Mouse (Mus musculus) heart, postnatal 25 days (tissue): Measurements from ENCODE around the gene Eno1. TPM values are rescaled to one million over a fixed set of nuclear protein-coding genes. Genes with fewer than 3 reads are reported as not detected.
A peak's percentile ranks its signal among the peaks of the same experiment; 100 is the strongest.
"Not testable (repeated sequence)": the region's sequence is repeated elsewhere in the genome, so short reads cannot be mapped to it uniquely, and the experiment has no call there.

Experiments
- DNase-seq: peaks from one replicate; pipeline ENCODE4 v3.0.0; 2022; ENCODE audit warnings: low spot score
- intact Hi-C: fragments of 180-260 bp; cut with DNase I; formaldehyde crosslinking; loops from one replicate; pipeline ENCODE4 v1.15.1; 2025
- total RNA-seq, 2 experiments: library from RNA; stranded (reverse); gene quantifications; 2 replicates each; pipeline ENCODE4 v1.2.3; 2021

Eno1 gene
- total RNA-seq, 2 experiments from 2014 or later: 119 to 136 TPM

GRCm38 (mm10) chr4:150270718-150271117 lies 34.2 kb downstream of the Eno1 start:
- intact Hi-C loops, DNase-seq: not testable (repeated sequence)

GRCm38 (mm10) chr4:150272725-150273124 lies 36.2 kb downstream of the Eno1 start:
- intact Hi-C loops: no loop called here
- peak; percentile 32 for DNase-seq

- no peak for DNase-seq
- intact Hi-C loops: no loop called here
Measured at GRCm38 (mm10) chr4:150275531-150275930, 39.0 kb downstream of the Eno1 start.

DNA sequence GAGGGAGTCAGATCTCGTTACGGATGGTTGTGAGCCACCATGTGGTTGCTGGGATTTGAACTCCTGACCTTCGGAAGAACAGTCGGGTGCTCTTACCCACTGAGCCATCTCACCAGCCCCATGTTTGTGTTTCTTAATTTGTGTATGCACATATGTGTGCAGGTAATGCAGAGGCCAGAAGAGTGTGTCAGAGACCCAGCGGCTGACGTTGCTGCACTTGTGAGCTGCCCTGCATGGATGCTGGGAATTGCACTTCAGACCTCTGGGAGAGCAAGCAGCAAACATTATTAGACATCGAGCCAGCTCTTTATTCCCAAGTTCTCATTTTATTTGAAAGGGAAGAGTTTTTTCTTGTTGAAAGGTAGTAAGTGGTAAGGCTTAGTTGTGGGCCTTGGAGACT lies 42.8 kb downstream of the Eno1 start:
- intact Hi-C loops, DNase-seq: not testable (repeated sequence)

DNA sequence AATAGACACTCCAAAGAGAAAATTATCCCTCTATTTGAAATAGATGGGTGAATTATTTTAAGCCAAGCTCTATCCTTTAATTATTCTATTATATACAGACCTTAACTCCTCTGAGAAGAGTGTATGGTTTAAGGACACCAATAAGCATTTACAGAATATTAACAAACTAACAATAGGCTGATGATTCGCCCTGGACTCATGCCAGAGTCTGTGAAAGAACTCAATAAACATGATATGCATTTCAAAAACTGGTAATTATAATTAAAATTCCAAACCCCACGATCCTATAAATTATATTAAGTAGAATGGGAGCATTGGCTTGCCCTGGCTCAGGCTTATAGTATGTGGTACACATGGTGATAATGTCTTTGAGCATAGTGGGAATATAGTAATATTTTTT lies 43.5 kb downstream of the Eno1 start:
- intact Hi-C loops: loop anchor here (5.0 kb wide), 1 partner anchor 47 kb away; no protein-coding TSS in a partner anchor
- DNase-seq: no peak

DNA sequence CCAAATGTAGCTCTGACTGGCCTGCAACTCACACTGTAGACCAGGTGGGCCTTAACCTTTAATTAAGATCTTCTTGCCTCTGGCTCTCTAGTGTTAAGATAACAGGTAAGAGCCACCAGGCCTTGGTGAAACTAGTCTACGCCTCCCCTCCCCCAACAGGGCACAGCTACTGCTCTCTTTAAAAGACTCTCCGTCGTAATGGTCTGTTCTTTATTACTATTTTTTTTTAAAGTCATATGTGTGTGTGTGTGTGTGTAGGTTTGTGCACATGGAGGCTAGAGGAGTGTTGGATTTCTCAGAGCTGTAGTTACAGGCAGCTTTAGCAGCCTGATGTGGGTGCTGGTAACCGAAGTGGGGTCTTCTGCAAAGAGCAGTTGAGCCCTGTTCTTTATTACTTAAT lies 43.9 kb downstream of the Eno1 start:
- intact Hi-C loops: loop anchor here (5.0 kb wide), 1 partner anchor 47 kb away; no protein-coding TSS in a partner anchor
- no peak for DNase-seq

- intact Hi-C loops: loop anchor here (5.0 kb wide), 1 partner anchor 46 kb away; no protein-coding TSS in a partner anchor
- DNase-seq: peak; percentile 96
Measured at GRCm38 (mm10) chr4:150281018-150281761, 44.7 kb downstream of the Eno1 start, which contains the start of gene Rere. Gene Rere, plus strand, starts transcription at chr4:150281646.

DNA sequence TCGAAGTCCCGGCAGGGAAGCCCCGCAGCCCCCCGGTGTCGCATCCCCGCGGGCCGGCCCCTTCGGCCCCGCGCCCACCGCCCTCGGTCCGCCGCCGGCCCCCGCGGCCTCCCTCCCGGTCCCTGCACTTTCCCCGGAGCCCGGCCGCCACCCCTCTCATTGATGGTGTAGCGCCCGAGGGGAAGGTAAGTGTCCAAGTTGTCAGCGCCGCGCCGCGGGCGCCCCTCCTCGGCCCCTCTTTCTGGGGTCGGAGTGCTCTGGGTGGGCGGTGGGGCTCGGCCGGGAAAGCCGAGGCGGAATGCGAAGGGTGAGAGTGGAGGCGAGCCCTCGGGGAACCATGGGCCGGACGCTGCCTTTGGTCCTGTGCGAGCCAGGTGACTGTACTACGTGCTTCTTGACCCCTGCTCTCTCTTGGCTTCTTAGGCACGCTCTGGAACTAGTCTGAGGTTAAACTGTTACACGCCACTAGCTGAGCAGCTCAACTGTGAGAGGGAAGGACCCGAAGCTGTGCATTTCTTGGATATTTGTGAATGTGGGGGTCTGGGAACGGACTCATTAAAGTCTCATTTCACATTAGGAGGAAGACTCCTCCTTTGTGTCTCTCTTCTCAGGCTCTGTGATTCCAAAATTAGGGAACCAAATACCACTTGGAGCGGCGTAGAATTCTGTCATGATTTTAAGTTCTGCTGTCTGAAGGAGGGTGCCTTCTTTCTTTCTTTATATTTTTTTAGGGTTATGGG lies 45.5 kb downstream of the Eno1 start:
- intact Hi-C loops: loop anchor here (5.0 kb wide), 1 partner anchor 45 kb away; no protein-coding TSS in a partner anchor
- peak; percentile 16 for DNase-seq

GRCm38 (mm10) chr4:150282631-150283334 lies 46.3 kb downstream of the Eno1 start:
- intact Hi-C loops: loop anchor here (5.0 kb wide), 1 partner anchor 45 kb away; no protein-coding TSS in a partner anchor
- DNase-seq: no peak

DNA sequence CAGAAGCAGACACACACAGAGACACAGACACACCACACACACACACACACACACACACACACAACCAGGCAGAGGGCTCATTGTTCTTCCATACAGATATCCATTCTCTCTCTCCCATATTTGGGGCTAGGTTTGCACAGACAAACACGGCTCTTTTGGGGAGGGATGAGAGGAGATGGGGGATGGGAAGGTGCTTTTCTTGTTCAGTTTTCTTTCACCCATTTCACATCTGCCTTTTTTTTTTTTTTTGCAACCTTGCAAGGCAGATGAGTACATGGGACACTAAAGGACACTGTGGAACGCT lies 46.8 kb downstream of the Eno1 start:
- intact Hi-C loops: loop anchor here (5.0 kb wide), 1 partner anchor 44 kb away; no protein-coding TSS in a partner anchor
- no peak for DNase-seq

DNA sequence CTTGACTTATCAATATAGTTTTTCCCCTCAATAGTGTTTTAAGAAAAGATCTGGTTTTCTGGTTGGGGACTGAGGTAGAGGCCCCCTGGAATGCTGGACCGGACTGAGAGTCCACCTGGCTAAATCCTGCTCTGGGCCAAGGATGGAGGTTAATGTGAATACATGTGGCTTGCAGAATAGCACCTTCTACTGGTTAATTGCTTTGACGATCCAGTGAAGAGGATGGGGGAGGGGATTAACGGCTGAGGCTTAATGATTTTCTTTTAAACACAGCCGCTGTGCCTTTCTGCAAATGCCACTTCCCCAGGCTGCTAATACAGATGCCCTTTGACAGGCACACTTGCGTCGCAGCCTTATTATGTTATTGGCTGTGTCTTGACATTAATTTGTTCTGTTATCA lies 47.5 kb downstream of the Eno1 start:
- intact Hi-C loops: loop anchor here (5.0 kb wide), 1 partner anchor 43 kb away; no protein-coding TSS in a partner anchor

DNA sequence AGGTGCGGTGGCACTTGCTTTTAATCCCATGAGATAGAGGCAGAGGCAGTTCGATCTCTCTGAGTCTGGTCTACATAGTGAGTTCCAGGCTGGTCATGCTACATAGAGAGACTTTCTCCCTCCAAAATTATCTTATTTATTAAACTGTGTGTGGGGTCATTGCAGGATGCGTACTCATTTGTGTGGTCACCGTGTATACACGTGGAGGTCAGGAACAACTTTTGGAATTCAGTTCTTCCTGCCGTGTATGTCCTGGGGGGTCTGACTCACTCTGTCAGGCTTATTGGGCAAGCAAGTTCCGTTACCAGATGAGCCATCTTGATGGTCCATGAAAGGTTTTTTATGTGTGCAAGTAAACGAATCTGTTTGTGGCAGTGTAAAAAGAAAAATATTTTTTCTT lies 50.5 kb downstream of the Eno1 start:
- no peak for DNase-seq
- intact Hi-C loops: loop anchor here (5.0 kb wide), 1 partner anchor 50 kb away; no protein-coding TSS in a partner anchor

More for the DNA sequence above, 47.5 kb downstream of the Eno1 start:
- no peak for DNase-seq

GRCm38 (mm10) chr4:150287463-150287862 lies 50.9 kb downstream of the Eno1 start:
- DNase-seq: not testable (repeated sequence)
- intact Hi-C loops: loop anchor here (5.0 kb wide), 1 partner anchor 50 kb away; no protein-coding TSS in a partner anchor

DNA sequence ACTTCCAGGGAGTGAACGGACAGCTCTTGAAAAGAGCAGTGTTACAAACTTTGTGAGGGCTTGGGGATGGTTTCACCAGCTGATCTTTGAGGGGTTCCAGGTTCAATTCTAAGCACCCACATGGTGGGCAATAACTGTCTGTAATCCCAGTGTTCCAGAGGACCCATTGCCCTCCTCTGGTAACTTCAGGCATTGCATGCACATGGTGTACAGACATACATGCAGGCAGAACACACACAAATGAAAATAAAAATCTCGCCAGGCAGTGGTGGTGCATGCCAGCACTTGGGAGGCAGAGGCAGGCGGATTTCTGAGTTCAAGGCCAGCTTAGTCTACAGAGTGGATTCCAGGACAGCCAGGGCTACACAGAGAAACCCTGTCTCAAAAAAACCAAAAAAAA lies 55.4 kb downstream of the Eno1 start:
- intact Hi-C loops: no loop called here
- DNase-seq: no peak

- DNase-seq: no peak
- intact Hi-C loops: no loop called here
Measured at GRCm38 (mm10) chr4:150294870-150295269, 58.3 kb downstream of the Eno1 start.

GRCm38 (mm10) chr4:150295966-150296365 lies 59.4 kb downstream of the Eno1 start:
- intact Hi-C loops: no loop called here
- no peak for DNase-seq
